31 mouse cellular contexts compared by ENCODE assay signal in genomic region chr11:95490104-95490503, GRCm38 (mm10). TPM values are rescaled to one million over a fixed set of nuclear protein-coding genes. Genes with fewer than 3 reads are reported as not detected.
DNase-seq lines count a peak whose midpoint lies in the region; ATAC-seq and TF ChIP-seq lines count a peak whose summit lies in the region.
"Had no signal": no experiment of that assay in that cellular context is flagged by ENCODE, and none has a peak within 500 bp of the region (broad histone marks: within the 10 kb centered on the region; RNA-seq: fewer than 3 reads in every experiment).

No protein-coding gene starts in this region.

- TF ChIP-seq CTCF in heart, adult 2 months (IDR thresholded peaks at IDR 0.05) = no peak

- 70% methylated on average over 14 of the region's 14 CpGs for WGBS in heart, embryonic 10.5 days
- WGBS in heart, embryonic 16.5 days = 62% methylated on average over 14 of the region's 14 CpGs
- 68% methylated on average over 14 of the region's 14 CpGs for WGBS in heart, adult 2 months
- WGBS in midbrain, embryonic 11.5 days = 85% methylated on average over 14 of the region's 14 CpGs

- peak; percentile 67 for DNase-seq in heart, embryonic 10.5 days (ENCODE audit: low spot score)
- DNase-seq in heart, postnatal 14 days = no peak
- no peak for DNase-seq in heart, adult 2 months
- DNase-seq in adrenal gland, adult 8-10 months = peak; percentile 73
- peak; percentile 76 for DNase-seq in adrenal gland, postnatal 14 days
- no peak for DNase-seq in midbrain, embryonic 11.5 days (ENCODE audit: low spot score, missing footprints)
- DNase-seq: B cell, adult 2 months; cerebellum, adult 18-20 months; cerebellum, postnatal 14 days; kidney, postnatal 10 days; layer of hippocampus, postnatal 36 days; liver, embryonic 13.5 days; lung, adult 2 months; lung, postnatal 14 days; right cerebral cortex, postnatal 14 days; spleen, adult 18-20 months had no signal

- intact Hi-C loops in heart, postnatal 14 days (cut with DNase I) = no loop called here
- intact Hi-C loops in heart, adult 2 months (cut with DNase I) = no loop called here

- H3K27ac ChIP-seq in heart, embryonic 10.5 days = peak overlapping the region; percentile 84
- H3K27ac ChIP-seq in heart, embryonic 16.5 days (ENCODE audit: low read length) = peak overlapping the region; percentile 40; the same call in 1 of the 2 replicates
- no peak overlapping the region for H3K27ac ChIP-seq in heart, adult 2 months
- no peak overlapping the region for H3K27ac ChIP-seq in midbrain, embryonic 11.5 days (ENCODE audit: low read depth, low read length)
- H3K27ac ChIP-seq: embryonic facial prominence, embryonic 13.5 days; forebrain, embryonic 12.5 days; hindbrain, embryonic 12.5 days; limb, embryonic 13.5 days; liver, embryonic 13.5 days; midbrain, embryonic 13.5 days had no signal

- no peak overlapping the region for H3K9ac ChIP-seq in heart, embryonic 16.5 days (ENCODE audit: low read length)
- H3K9ac ChIP-seq in heart, adult 2 months (ENCODE audit: low read depth, low read length) = no peak overlapping the region
- no peak overlapping the region for H3K9ac ChIP-seq in midbrain, embryonic 11.5 days (ENCODE audit: low read length)
- H3K9ac ChIP-seq: embryonic facial prominence, embryonic 13.5 days; forebrain, embryonic 12.5 days; hindbrain, embryonic 12.5 days; limb, embryonic 13.5 days; liver, embryonic 13.5 days; midbrain, embryonic 13.5 days had no signal

- H3K4me3 ChIP-seq in heart, embryonic 10.5 days = no peak overlapping the region
- no peak overlapping the region for H3K4me3 ChIP-seq in heart, embryonic 16.5 days (ENCODE audit: low read length)
- no peak overlapping the region for H3K4me3 ChIP-seq in heart, adult 2 months
- no peak overlapping the region for H3K4me3 ChIP-seq in midbrain, embryonic 11.5 days (ENCODE audit: low read depth, low read length)
- H3K4me3 ChIP-seq: embryonic facial prominence, embryonic 13.5 days; erythroblast, embryonic 14.5 days; forebrain, embryonic 12.5 days; hindbrain, embryonic 12.5 days; limb, embryonic 13.5 days; liver, embryonic 13.5 days; midbrain, embryonic 13.5 days had no signal

- H3K9me3 ChIP-seq in heart, embryonic 10.5 days = no peaks in the 10 kb centered on the region
- H3K9me3 ChIP-seq in heart, embryonic 16.5 days (replicated peaks; ENCODE audit: control insufficient read depth, low read length) = no peaks in the 10 kb centered on the region
- no peaks in the 10 kb centered on the region for H3K9me3 ChIP-seq in midbrain, embryonic 11.5 days (ENCODE audit: control insufficient read depth, low read length)
- H3K9me3 ChIP-seq: embryonic facial prominence, embryonic 13.5 days; forebrain, embryonic 12.5 days; G1E; hindbrain, embryonic 12.5 days; limb, embryonic 13.5 days; liver, embryonic 13.5 days; midbrain, embryonic 13.5 days had no signal

- no peaks in the 10 kb centered on the region for H3K27me3 ChIP-seq in heart, embryonic 10.5 days (ENCODE audit: insufficient read depth, poor library complexity, severe bottlenecking)
- no peaks in the 10 kb centered on the region for H3K27me3 ChIP-seq in heart, embryonic 16.5 days (ENCODE audit: control insufficient read depth, insufficient read depth, low read length)
- H3K27me3 ChIP-seq in heart, adult 2 months (ENCODE audit: control insufficient read depth, insufficient read depth, low read length) = no peaks in the 10 kb centered on the region
- no peaks in the 10 kb centered on the region for H3K27me3 ChIP-seq in midbrain, embryonic 11.5 days (ENCODE audit: control insufficient read depth, insufficient read depth, low read length)
- H3K27me3 ChIP-seq: CH12.LX; embryonic facial prominence, embryonic 13.5 days; forebrain, embryonic 12.5 days; hindbrain, embryonic 12.5 days; limb, embryonic 13.5 days; liver, embryonic 13.5 days; midbrain, embryonic 13.5 days; Patski had no signal

- H3K4me1 ChIP-seq in heart, embryonic 10.5 days = peaks cover 14% of the 10 kb centered on the region
- H3K4me1 ChIP-seq in heart, embryonic 16.5 days (ENCODE audit: control insufficient read depth, insufficient read depth, low read length) = no peaks in the 10 kb centered on the region
- H3K4me1 ChIP-seq in heart, adult 2 months (ENCODE audit: control insufficient read depth, insufficient read depth, low read length) = no peaks in the 10 kb centered on the region
- H3K4me1 ChIP-seq in midbrain, embryonic 11.5 days (ENCODE audit: control insufficient read depth, insufficient read depth, low read length) = no peaks in the 10 kb centered on the region
- H3K4me1 ChIP-seq: forebrain, embryonic 12.5 days; hindbrain, embryonic 12.5 days; limb, embryonic 13.5 days; liver, embryonic 13.5 days; midbrain, embryonic 13.5 days had no signal

- peak; percentile 49; the same call in 1 of the 2 replicates for ATAC-seq in heart, embryonic 16.5 days (replicated peaks; ENCODE audit: extremely low read depth, insufficient read depth, low FRiP score)
- no peak for ATAC-seq in midbrain, embryonic 11.5 days (ENCODE audit: low FRiP score)
- ATAC-seq: intestine, postnatal 0 days; midbrain, embryonic 13.5 days; Patski had no signal

- TF ChIP-seq EP300 in heart, adult 2 months (IDR thresholded peaks at IDR 0.05; ENCODE audit: insufficient read depth, low read depth, low read length) = no peak

- H3K36me3 ChIP-seq in heart, embryonic 10.5 days = peaks cover 74% of the 10 kb centered on the region
- peaks cover 29% of the 10 kb centered on the region for H3K36me3 ChIP-seq in heart, embryonic 16.5 days (ENCODE audit: control insufficient read depth, insufficient read depth)
- H3K36me3 ChIP-seq in heart, adult 2 months (ENCODE audit: control insufficient read depth, insufficient read depth, low read length) = no peaks in the 10 kb centered on the region
- peaks cover 14% of the 10 kb centered on the region for H3K36me3 ChIP-seq in midbrain, embryonic 11.5 days (ENCODE audit: control insufficient read depth, insufficient read depth, low read length)

- no peak overlapping the region for H3K4me2 ChIP-seq in heart, embryonic 16.5 days (ENCODE audit: low read depth, low read length)
- H3K4me2 ChIP-seq in midbrain, embryonic 11.5 days = no peak overlapping the region
- H3K4me2 ChIP-seq: embryonic facial prominence, embryonic 13.5 days; forebrain, embryonic 12.5 days; hindbrain, embryonic 12.5 days; limb, embryonic 13.5 days; liver, embryonic 13.5 days; midbrain, embryonic 13.5 days had no signal

- H3K79me2 ChIP-seq in heart, adult 2 months (replicated peaks; ENCODE audit: control insufficient read depth, insufficient read depth, low read length) = no peaks in the 10 kb centered on the region

- TF ChIP-seq POLR2A in heart, adult 2 months (IDR thresholded peaks at IDR 0.05; ENCODE audit: insufficient read depth, low read depth, low read length) = no peak

RNA-seq across cellular contexts. Expression of gene Nxph3, which starts 24.3 kb away (rescaled TPM):
- polyA plus RNA-seq in heart, embryonic 10.5 days (2016; fragmentation: Nextera tagmentation; extraction: Ambion mirVana) = 0.21 and 0.77 TPM in 2 replicates
- under 1 TPM; 0.37 to 0.93 TPM for total RNA-seq in heart, postnatal 14 days (2021)
- polyA plus RNA-seq in heart, embryonic 16.5 days (2015; fragmentation: Nextera tagmentation; extraction: Ambion mirVana) = 0.07 and 0.14 TPM in 2 replicates
- under 1 TPM; 0.55 to 0.73 TPM for total RNA-seq in heart, adult 2 months (2021)
- 0.57 and 0.76 TPM in 2 replicates for polyA plus RNA-seq in heart, adult 2 months (2012; rRNA removed)
- total RNA-seq in adrenal gland, adult 8-10 months (2022) = 1 to 10 TPM; 3.0 to 5.8 (median 3.9) TPM
- total RNA-seq in adrenal gland, postnatal 14 days (2021) = 2.6 and 3.8 TPM in 2 replicates
- 0.20 and 0.37 TPM in 2 replicates for polyA plus RNA-seq in midbrain, embryonic 11.5 days (2014; fragmentation: Nextera tagmentation; extraction: Ambion mirVana)
- total RNA-seq: megakaryocyte progenitor cell, adult 5-6 weeks; monocyte, adult 5-6 weeks; neutrophil, adult 5-6 weeks had no signal
- polyA plus RNA-seq: erythroblast, embryonic 14.5 days; G1E; thymus, postnatal 0 days had no signal

Comparison
In these comparisons a context has a peak if more than half of its experiments do, and no peak if none do; other contexts are left out.
1. DNase-seq: peak in heart, embryonic 10.5 days (single experiment), adrenal gland, adult 8-10 months (single experiment) and adrenal gland, postnatal 14 days (single experiment); none in heart, postnatal 14 days (0 of 2), heart, adult 2 months (0 of 2) and midbrain, embryonic 11.5 days (single experiment).
2. H3K27ac ChIP-seq: peak in heart, embryonic 10.5 days (single experiment) and heart, embryonic 16.5 days (single experiment); none in heart, adult 2 months (single experiment) and midbrain, embryonic 11.5 days (single experiment).